In genomic region chr2:103784621-103785020, GRCm38 (mm10) we compare ENCODE assay signal across 8 mouse cellular contexts. TPM values are rescaled to one million over a fixed set of nuclear protein-coding genes. Genes with fewer than 3 reads are reported as not detected.
A peak's percentile ranks its signal among the peaks of the same experiment; 100 is the strongest.
DNase-seq lines count a peak whose midpoint lies in the region; ATAC-seq and TF ChIP-seq lines count a peak whose summit lies in the region.
"Had no signal": no experiment of that assay in that cellular context is flagged by ENCODE, and none has a peak within 500 bp of the region (broad histone marks: within the 10 kb centered on the region; RNA-seq: fewer than 3 reads in every experiment).

No protein-coding gene starts in this region.

- no peak overlapping the region for H3K4me3 ChIP-seq in left cerebral cortex, adult 2 months
- H3K4me3 ChIP-seq: midbrain, embryonic 12.5 days had no signal

- TF ChIP-seq CTCF in left cerebral cortex, adult 2 months (IDR thresholded peaks at IDR 0.05): peak; percentile 48

- intact Hi-C loops in left cerebral cortex, adult 2 months (cut with DNase I): loop anchor here (5.0 kb wide), 1 partner anchor 83 kb away; no protein-coding TSS in a partner anchor
- intact Hi-C loops in left cerebral cortex, postnatal 10 days (cut with DNase I): loop anchor here (5.0 kb wide), 1 partner anchor 653 kb away; no protein-coding TSS in a partner anchor

- ATAC-seq in inflammation-experienced regulatory T-cells, adult 6 months: peak; percentile 48

- DNase-seq in left cerebral cortex, adult 2 months (ENCODE audit: extremely low spot score in 1 of 2, low spot score in 2 of 2): no peak
- no peak for DNase-seq in left cerebral cortex, postnatal 10 days (ENCODE audit: extremely low spot score in 1 of 2, low spot score in 2 of 2)
- peak; percentile 49 for DNase-seq in T-cell, adult 2 months (ENCODE audit: low spot score)
- peak; percentile 24 to 68 for DNase-seq in spleen, postnatal 4 days (ENCODE audit: low spot score in 2 of 2)
- DNase-seq in urinary bladder, postnatal 25 days (ENCODE audit: low spot score): no peak
- DNase-seq in gastrocnemius, postnatal 10 days: no peak

- no peak overlapping the region for H3K27ac ChIP-seq in left cerebral cortex, adult 2 months
- H3K27ac ChIP-seq: midbrain, embryonic 12.5 days had no signal

RNA-seq across cellular contexts. Expression of gene Caprin1, which starts 12.8 kb away (rescaled TPM):
- total RNA-seq in left cerebral cortex, adult 2 months (2021): 100 to 1,000 TPM; 310 to 313 TPM
- 100 to 1,000 TPM; 391 to 397 TPM for total RNA-seq in left cerebral cortex, postnatal 10 days (2021)
- polyA plus RNA-seq in inflammation-experienced regulatory T-cells, adult 6 months (2017; shearing (Covaris generic)): 100 to 1,000 TPM in 1 of 3 experiments, 10 to 100 TPM in 2; 79.8 to 102 (median 98.3) TPM
- 100 to 1,000 TPM; 202 to 209 TPM for total RNA-seq in gastrocnemius, postnatal 10 days (2021)

RNA-seq across cellular contexts. Expression of gene Nat10, which starts 23.6 kb away (rescaled TPM):
- total RNA-seq in left cerebral cortex, adult 2 months (2021): 10 to 100 TPM; 30.1 to 35.8 TPM
- 10 to 100 TPM; 30.6 to 37.4 TPM for total RNA-seq in left cerebral cortex, postnatal 10 days (2021)
- 10 to 100 TPM; 27.3 to 32.2 (median 29.9) TPM for polyA plus RNA-seq in inflammation-experienced regulatory T-cells, adult 6 months (2017; shearing (Covaris generic))
- total RNA-seq in gastrocnemius, postnatal 10 days (2021): 10 to 100 TPM; 20.0 to 20.2 TPM

Comparison
In these comparisons a context has a peak if more than half of its experiments do, and no peak if none do; other contexts are left out.
1. DNase-seq: peak in T-cell, adult 2 months (single experiment) and spleen, postnatal 4 days (2 of 2); none in left cerebral cortex, adult 2 months (0 of 2), left cerebral cortex, postnatal 10 days (0 of 2), urinary bladder, postnatal 25 days (single experiment) and gastrocnemius, postnatal 10 days (single experiment).